Mouse (Mus musculus): ENCODE results near the gene Dst. TPM values are rescaled to one million over a fixed set of nuclear protein-coding genes. Genes with fewer than 3 reads are reported as not detected.

The Dst gene
- total and polyA plus RNA-seq, 3 experiments = 0.08 to 0.60 TPM; not detected in 1

DNA sequence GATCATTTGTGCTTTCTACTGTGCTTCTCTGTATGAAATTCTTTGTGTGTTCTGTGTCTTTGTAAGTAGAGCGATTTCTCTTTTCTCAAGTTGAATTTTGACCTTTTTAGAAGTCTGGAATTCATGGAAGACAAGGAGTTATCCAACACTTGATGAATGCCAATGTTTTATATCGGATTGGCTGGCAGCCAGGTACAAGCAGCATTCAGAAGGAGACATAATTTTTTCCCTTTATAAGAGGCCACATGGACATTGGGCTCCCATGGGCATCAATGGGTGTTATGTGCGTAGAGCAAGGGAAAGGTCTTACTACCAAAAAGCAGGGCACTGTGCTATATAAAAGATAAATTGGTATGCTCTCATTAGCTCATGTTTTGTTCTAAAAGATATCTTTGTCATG lies 139.3 kb downstream of the Dst start (continued):
- TF ChIP-seq RCOR1 (IDR thresholded peaks at IDR 0.05; ENCODE audit: low read depth, low read length) (no peak), ZC3H11A (IDR thresholded peaks at IDR 0.05; ENCODE audit: low read depth, low read length) (no peak)

DNA sequence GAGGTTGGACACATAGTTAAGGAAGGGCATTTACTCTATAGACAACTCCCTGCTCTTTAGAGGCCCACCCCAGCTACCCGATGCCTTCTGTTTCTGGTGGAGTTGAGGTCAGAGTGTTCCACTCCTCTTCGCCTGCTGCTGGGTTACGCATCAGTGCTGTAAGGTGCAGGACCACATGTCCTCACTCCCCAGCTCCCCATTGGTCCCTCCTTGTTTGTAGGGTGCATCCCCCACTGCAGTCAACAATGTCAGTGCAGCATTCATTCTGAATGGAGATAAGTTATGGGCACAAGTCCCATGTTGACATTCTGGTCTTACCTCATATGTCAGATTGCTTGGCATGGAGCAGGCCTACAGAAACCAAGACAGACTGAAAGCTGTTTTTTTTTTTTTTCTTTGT lies 143.2 kb downstream of the Dst start:
- TF ChIP-seq RAD21 (IDR thresholded peaks at IDR 0.05; ENCODE audit: low read depth, low read length) (no peak), MYC (IDR thresholded peaks at IDR 0.05; ENCODE audit: low read depth, low read length) (no peak), ETS1 (IDR thresholded peaks at IDR 0.05; ENCODE audit: low read depth, low read length) (no peak), CHD1 (IDR thresholded peaks at IDR 0.05; ENCODE audit: low read depth, low read length) (no peak), GABPA (IDR thresholded peaks at IDR 0.05; ENCODE audit: low read depth, low read length) (no peak), HCFC1 (IDR thresholded peaks at IDR 0.05; ENCODE audit: low read depth, low read length) (no peak), TAL1 (IDR thresholded peaks at IDR 0.05; ENCODE audit: low read length) (no peak), CTCF (IDR thresholded peaks at IDR 0.05 in 2 of 3, conservative IDR thresholded peaks at IDR 0.05 in 1 of 3; ENCODE audit: control insufficient read depth in 1 of 3, insufficient read depth in 1 of 3, low read depth in 2 of 3, low read length in 3 of 3, poor library complexity in 1 of 3, severe bottlenecking in 1 of 3) (no peak), BHLHE40 (IDR thresholded peaks at IDR 0.05; ENCODE audit: borderline replicate concordance, low read depth, low read length) (no peak), NELFE (IDR thresholded peaks at IDR 0.05; ENCODE audit: low read depth, low read length) (no peak), MAFK (IDR thresholded peaks at IDR 0.05; ENCODE audit: borderline replicate concordance, low read depth, low read length) (no peak), ZMIZ1 (IDR thresholded peaks at IDR 0.05; ENCODE audit: low read depth, low read length) (no peak), MAX (IDR thresholded peaks at IDR 0.05; ENCODE audit: low read length) (no peak), CHD2 (IDR thresholded peaks at IDR 0.05; ENCODE audit: low read length) (no peak), KAT2A (conservative IDR thresholded peaks at IDR 0.05; ENCODE audit: low read depth, low read length) (no peak), POLR2AphosphoS5 (IDR thresholded peaks at IDR 0.05; ENCODE audit: borderline replicate concordance, low read depth, low read length) (no peak), GATA1 (IDR thresholded peaks at IDR 0.05; ENCODE audit: low read depth, low read length) (no peak)
- Histone ChIP-seq H3K4me3 (ENCODE audit: control insufficient read depth in 1 of 2, insufficient read depth in 1 of 2, low read depth in 2 of 2, low read length in 2 of 2) (no peak overlapping the region), H3K79me2 (ENCODE audit: control insufficient read depth, insufficient read depth, low read length, poor library complexity) (no peaks in the 10 kb centered on the region), H3K36me3 (ENCODE audit: control insufficient read depth in 1 of 2, insufficient read depth in 2 of 2, low read length in 2 of 2) (no peaks in the 10 kb centered on the region), H3K4me1 (ENCODE audit: control insufficient read depth in 1 of 2, insufficient read depth in 2 of 2, low read length in 2 of 2) (no peaks in the 10 kb centered on the region), H3K9ac (ENCODE audit: control insufficient read depth, low read depth, low read length, poor library complexity, severe bottlenecking) (no peak overlapping the region), H3K27me3 (ENCODE audit: control insufficient read depth in 1 of 2, insufficient read depth in 2 of 2, low read length in 2 of 2) (no peaks in the 10 kb centered on the region), H3K9me3 (replicated peaks; ENCODE audit: insufficient read depth, low read length) (no peaks in the 10 kb centered on the region), H3K27ac (ENCODE audit: control insufficient read depth, low read depth, low read length) (no peak overlapping the region)
- DNase-seq (ENCODE audit: low read depth, low spot score) = no peak

DNA sequence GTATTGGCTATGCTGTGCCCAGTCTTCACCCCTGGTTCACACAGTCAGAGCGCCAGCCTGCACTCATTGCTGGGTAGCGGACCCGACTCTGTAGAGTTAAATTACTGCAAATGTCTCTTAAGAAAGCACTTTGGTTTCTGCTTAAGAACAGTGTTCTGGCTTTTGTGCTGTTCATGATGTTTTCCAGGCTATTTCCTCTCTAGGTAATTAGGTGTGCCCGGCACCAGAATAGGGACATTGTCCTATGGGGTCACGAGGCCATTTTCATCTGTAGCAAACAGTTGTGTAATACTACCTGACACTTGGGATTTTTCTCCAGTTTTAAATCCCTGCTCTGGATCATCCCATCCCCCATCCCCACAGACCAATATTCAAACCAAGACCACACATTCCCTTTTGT lies 144.4 kb downstream of the Dst start:
- no peaks in the 10 kb centered on the region for H3K9me3 ChIP-seq (replicated peaks; ENCODE audit: insufficient read depth, low read length)

More for the DNA sequence above, 144.4 kb downstream of the Dst start:
- Histone ChIP-seq H3K36me3 (ENCODE audit: control insufficient read depth in 1 of 2, insufficient read depth in 2 of 2, low read length in 2 of 2) (no peaks in the 10 kb centered on the region), H3K27me3 (ENCODE audit: control insufficient read depth in 1 of 2, insufficient read depth in 2 of 2, low read length in 2 of 2) (no peaks in the 10 kb centered on the region), H3K79me2 (ENCODE audit: control insufficient read depth, insufficient read depth, low read length, poor library complexity) (no peaks in the 10 kb centered on the region), H3K4me1 (ENCODE audit: control insufficient read depth in 1 of 2, insufficient read depth in 2 of 2, low read length in 2 of 2) (no peaks in the 10 kb centered on the region), H3K4me3 (ENCODE audit: control insufficient read depth in 1 of 2, insufficient read depth in 1 of 2, low read depth in 2 of 2, low read length in 2 of 2) (no peak overlapping the region), H3K27ac (ENCODE audit: control insufficient read depth, low read depth, low read length) (no peak overlapping the region), H3K9ac (ENCODE audit: control insufficient read depth, low read depth, low read length, poor library complexity, severe bottlenecking) (no peak overlapping the region)
- TF ChIP-seq ZKSCAN1 (IDR thresholded peaks at IDR 0.05; ENCODE audit: low read depth, low read length) = no peak
- no peak for TF ChIP-seq SIN3A (IDR thresholded peaks at IDR 0.05; ENCODE audit: low read length)
- TF ChIP-seq ZMIZ1 (IDR thresholded peaks at IDR 0.05; ENCODE audit: low read depth, low read length) = no peak
- no peak for TF ChIP-seq GABPA (IDR thresholded peaks at IDR 0.05; ENCODE audit: low read depth, low read length)
- no peak for TF ChIP-seq CHD1 (IDR thresholded peaks at IDR 0.05; ENCODE audit: low read depth, low read length)
- no peak for TF ChIP-seq POLR2AphosphoS2 (IDR thresholded peaks at IDR 0.05; ENCODE audit: low read length)
- TF ChIP-seq JUND (IDR thresholded peaks at IDR 0.05; ENCODE audit: low read depth, low read length) = no peak
- TF ChIP-seq ETS1 (IDR thresholded peaks at IDR 0.05; ENCODE audit: low read depth, low read length) = no peak
- no peak for TF ChIP-seq RCOR1 (IDR thresholded peaks at IDR 0.05; ENCODE audit: low read depth, low read length)
- no peak for DNase-seq (ENCODE audit: low read depth, low spot score)

All from MEL (cell line).